In the genomic region with DNA sequence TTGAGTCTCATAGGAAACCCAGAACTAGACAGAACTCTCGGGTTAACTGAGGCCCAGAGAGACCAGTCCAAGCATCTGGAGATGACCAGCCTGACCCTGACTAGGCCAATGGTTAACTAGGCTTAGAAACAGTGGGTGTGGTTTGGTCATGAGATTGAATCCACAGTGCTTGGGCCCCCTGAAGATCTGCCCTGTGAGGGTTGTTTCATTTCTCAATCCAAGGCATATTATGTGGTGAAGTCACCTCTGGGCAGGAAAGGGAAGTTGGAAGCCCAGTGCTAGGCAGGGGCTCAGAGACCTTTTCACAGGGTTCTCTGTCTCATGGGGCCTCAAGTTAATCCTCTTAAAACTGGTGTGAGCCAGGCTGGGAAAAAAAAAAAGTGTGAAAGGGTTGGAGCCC, we compare ENCODE assay signal across 7 mouse cellular contexts. TPM values are rescaled to one million over a fixed set of nuclear protein-coding genes. Genes with fewer than 3 reads are reported as not detected.
DNase-seq lines count a peak whose midpoint lies in the region; ATAC-seq and TF ChIP-seq lines count a peak whose summit lies in the region.

No protein-coding gene starts in this region.

- 58% methylated on average over 1 of the region's 1 CpGs for whole genome bisulfite sequencing in lung, postnatal 0 days
- WGBS in limb, embryonic 14.5 days: 67% methylated on average over 1 of the region's 1 CpGs
- 58% methylated on average over 1 of the region's 1 CpGs for WGBS in stomach, embryonic 15.5 days

- H3K9ac ChIP-seq in lung, postnatal 0 days (replicated peaks; ENCODE audit: low read depth): no peak overlapping the region
- peak overlapping the region; percentile 72; the same call in 1 of the 2 replicates for H3K9ac ChIP-seq in limb, embryonic 14.5 days (ENCODE audit: low read depth, low read length, severe bottlenecking)
- no peak overlapping the region; the same call in 1 of the 2 replicates for H3K9ac ChIP-seq in stomach, embryonic 15.5 days

- peak overlapping the region; percentile 99; the same call in 1 of the 2 replicates for H3K4me2 ChIP-seq in lung, postnatal 0 days (replicated peaks; ENCODE audit: low read depth, low read length)
- H3K4me2 ChIP-seq in limb, embryonic 14.5 days (replicated peaks; ENCODE audit: low read depth, low read length, severe bottlenecking): peak overlapping the region; percentile 95
- peak overlapping the region; percentile 99 for H3K4me2 ChIP-seq in stomach, embryonic 15.5 days

- no peak for TF ChIP-seq CTCF in lung, postnatal 0 days (IDR thresholded peaks at IDR 0.05)

- peaks cover 20% of the 10 kb centered on the region for H3K4me1 ChIP-seq in lung, postnatal 0 days (ENCODE audit: insufficient read depth, low read depth, low read length)
- peaks cover 21% of the 10 kb centered on the region for H3K4me1 ChIP-seq in limb, embryonic 14.5 days (ENCODE audit: control insufficient read depth, insufficient read depth, low read length)
- peaks cover 38% of the 10 kb centered on the region for H3K4me1 ChIP-seq in stomach, embryonic 15.5 days

- no peak for TF ChIP-seq POLR2A in limb, embryonic 14.5 days (IDR thresholded peaks at IDR 0.05; ENCODE audit: borderline replicate concordance, extremely low read depth, insufficient read depth, insufficient read length)

- no peaks in the 10 kb centered on the region for H3K27me3 ChIP-seq in lung, postnatal 0 days (replicated peaks; ENCODE audit: insufficient read depth, low read length)
- H3K27me3 ChIP-seq in limb, embryonic 14.5 days (ENCODE audit: control insufficient read depth, insufficient read depth, low read length): peaks cover 11% of the 10 kb centered on the region
- no peaks in the 10 kb centered on the region; the same call in 1 of the 2 replicates for H3K27me3 ChIP-seq in stomach, embryonic 15.5 days (replicated peaks)

- ATAC-seq in lung, postnatal 0 days: no peak
- ATAC-seq in granulocyte monocyte progenitor cell, adult 5-6 weeks (replicated peaks; ENCODE audit: poor library complexity, severe bottlenecking): peak; percentile 67
- no peak for ATAC-seq in limb, embryonic 14.5 days (ENCODE audit: low FRiP score, low read depth)
- no peak for ATAC-seq in stomach, embryonic 15.5 days (ENCODE audit: insufficient read depth, low FRiP score, low read depth)

- H3K36me3 ChIP-seq in lung, postnatal 0 days (ENCODE audit: insufficient read depth, low read length): no peaks in the 10 kb centered on the region
- H3K36me3 ChIP-seq in limb, embryonic 14.5 days (ENCODE audit: control insufficient read depth, insufficient read depth, low read length): peaks cover 13% of the 10 kb centered on the region; the same call in 1 of the 2 replicates
- H3K36me3 ChIP-seq in stomach, embryonic 15.5 days: no peaks in the 10 kb centered on the region

- peak; percentile 54 for DNase-seq in lung, postnatal 0 days (ENCODE audit: low spot score)
- no peak for DNase-seq in lung, postnatal 25 days (ENCODE audit: low spot score)
- no peak for DNase-seq in limb, embryonic 14.5 days (ENCODE audit: low spot score)
- DNase-seq in layer of hippocampus, adult 11-12 months (ENCODE audit: low spot score): no peak
- DNase-seq in adrenal gland, postnatal 14 days: no peak

- H3K9me3 ChIP-seq in lung, postnatal 0 days (ENCODE audit: low read length): no peaks in the 10 kb centered on the region
- no peaks in the 10 kb centered on the region for H3K9me3 ChIP-seq in limb, embryonic 14.5 days (ENCODE audit: control insufficient read depth, low read length)
- H3K9me3 ChIP-seq in stomach, embryonic 15.5 days: no peaks in the 10 kb centered on the region

- TF ChIP-seq EP300 in lung, postnatal 0 days (IDR thresholded peaks at IDR 0.05): no peak

- peak overlapping the region; percentile 62 for H3K27ac ChIP-seq in lung, postnatal 0 days (ENCODE audit: low read length)
- H3K27ac ChIP-seq in limb, embryonic 14.5 days (replicated peaks; ENCODE audit: low read depth, low read length): no peak overlapping the region
- H3K27ac ChIP-seq in stomach, embryonic 15.5 days: 0 out of 2 replicates have a peak overlapping the region, but pooled peaks have one; percentile 23

- H3K4me3 ChIP-seq in lung, postnatal 0 days (ENCODE audit: low read depth, low read length): peak overlapping the region; percentile 70; the same call in 1 of the 2 replicates
- H3K4me3 ChIP-seq in limb, embryonic 14.5 days (replicated peaks; ENCODE audit: low read length): peak overlapping the region; percentile 72; the same call in 1 of the 2 replicates
- H3K4me3 ChIP-seq in stomach, embryonic 15.5 days (replicated peaks): no peak overlapping the region; the same call in 1 of the 2 replicates

RNA-seq across cellular contexts. Expression of a gene that starts 1.6 kb away (rescaled TPM):
- 14.0 and 16.9 TPM in 2 replicates for polyA plus RNA-seq in lung, postnatal 0 days (2015; fragmentation: Nextera tagmentation; extraction: Ambion mirVana)
- 12.0 and 17.5 TPM in 2 replicates for total RNA-seq in granulocyte monocyte progenitor cell, adult 5-6 weeks (2014; fragmentation: Nextera tagmentation)
- total RNA-seq in granulocyte monocyte progenitor cell, adult 5-6 weeks (2017): 10.8 and 11.5 TPM in 2 replicates
- polyA plus RNA-seq in limb, embryonic 14.5 days (2012; rRNA removed): 12.0 and 18.5 TPM in 2 replicates
- 6.8 and 8.0 TPM in 2 replicates for polyA plus RNA-seq in limb, embryonic 14.5 days (2014; fragmentation: Nextera tagmentation; extraction: Ambion mirVana)
- 12.8 and 13.6 TPM in 2 replicates for polyA plus RNA-seq in stomach, embryonic 15.5 days (2015; fragmentation: Nextera tagmentation; extraction: Ambion mirVana)
- total RNA-seq in adrenal gland, postnatal 14 days (2021): 15.2 and 16.3 TPM in 2 replicates

RNA-seq across cellular contexts. Expression of a gene that starts 6.8 kb away (rescaled TPM):
- 5.4 and 6.6 TPM in 2 replicates for polyA plus RNA-seq in lung, postnatal 0 days (2015; fragmentation: Nextera tagmentation; extraction: Ambion mirVana)
- not detected in 2 replicates for total RNA-seq in granulocyte monocyte progenitor cell, adult 5-6 weeks (2014; fragmentation: Nextera tagmentation)
- total RNA-seq in granulocyte monocyte progenitor cell, adult 5-6 weeks (2017): 0.10 and 0.26 TPM in 2 replicates
- polyA plus RNA-seq in limb, embryonic 14.5 days (2012; rRNA removed): 0.43 and 0.95 TPM in 2 replicates
- 0.37 and 0.41 TPM in 2 replicates for polyA plus RNA-seq in limb, embryonic 14.5 days (2014; fragmentation: Nextera tagmentation; extraction: Ambion mirVana)
- polyA plus RNA-seq in stomach, embryonic 15.5 days (2015; fragmentation: Nextera tagmentation; extraction: Ambion mirVana): 1.2 and 1.5 TPM in 2 replicates
- 2.0 and 2.1 TPM in 2 replicates for total RNA-seq in adrenal gland, postnatal 14 days (2021)

RNA-seq across cellular contexts. Expression of a gene that starts 8.6 kb away (rescaled TPM):
- 94.3 and 101 TPM in 2 replicates for polyA plus RNA-seq in lung, postnatal 0 days (2015; fragmentation: Nextera tagmentation; extraction: Ambion mirVana)
- 19.1 and 43.4 TPM in 2 replicates for total RNA-seq in granulocyte monocyte progenitor cell, adult 5-6 weeks (2014; fragmentation: Nextera tagmentation)
- 29.8 and 35.5 TPM in 2 replicates for total RNA-seq in granulocyte monocyte progenitor cell, adult 5-6 weeks (2017)
- polyA plus RNA-seq in limb, embryonic 14.5 days (2012; rRNA removed): 135 and 137 TPM in 2 replicates
- polyA plus RNA-seq in limb, embryonic 14.5 days (2014; fragmentation: Nextera tagmentation; extraction: Ambion mirVana): 92.9 and 104 TPM in 2 replicates
- polyA plus RNA-seq in stomach, embryonic 15.5 days (2015; fragmentation: Nextera tagmentation; extraction: Ambion mirVana): 78.8 and 79.1 TPM in 2 replicates
- 83.0 and 90.1 TPM in 2 replicates for total RNA-seq in adrenal gland, postnatal 14 days (2021)

RNA-seq across cellular contexts. Expression of a gene that starts 15.8 kb away (rescaled TPM):
- 0.33 and 0.55 TPM in 2 replicates for polyA plus RNA-seq in lung, postnatal 0 days (2015; fragmentation: Nextera tagmentation; extraction: Ambion mirVana)
- total RNA-seq in granulocyte monocyte progenitor cell, adult 5-6 weeks (2014; fragmentation: Nextera tagmentation): not detected in 2 replicates
- not detected in 2 replicates for total RNA-seq in granulocyte monocyte progenitor cell, adult 5-6 weeks (2017)
- polyA plus RNA-seq in limb, embryonic 14.5 days (2012; rRNA removed): 0.09 and 0.12 TPM in 2 replicates
- 0.06 TPM in 2 replicates for polyA plus RNA-seq in limb, embryonic 14.5 days (2014; fragmentation: Nextera tagmentation; extraction: Ambion mirVana)
- 0.04 and 0.12 TPM in 2 replicates for polyA plus RNA-seq in stomach, embryonic 15.5 days (2015; fragmentation: Nextera tagmentation; extraction: Ambion mirVana)
- total RNA-seq in adrenal gland, postnatal 14 days (2021): 4.6 and 5.1 TPM in 2 replicates

RNA-seq across cellular contexts. Expression of a gene that starts 19.5 kb away (rescaled TPM):
- polyA plus RNA-seq in lung, postnatal 0 days (2015; fragmentation: Nextera tagmentation; extraction: Ambion mirVana): 39.5 and 39.7 TPM in 2 replicates
- total RNA-seq in granulocyte monocyte progenitor cell, adult 5-6 weeks (2014; fragmentation: Nextera tagmentation): 14.8 and 17.0 TPM in 2 replicates
- total RNA-seq in granulocyte monocyte progenitor cell, adult 5-6 weeks (2017): 13.5 and 15.3 TPM in 2 replicates
- polyA plus RNA-seq in limb, embryonic 14.5 days (2012; rRNA removed): 109 and 142 TPM in 2 replicates
- polyA plus RNA-seq in limb, embryonic 14.5 days (2014; fragmentation: Nextera tagmentation; extraction: Ambion mirVana): 92.8 and 95.5 TPM in 2 replicates
- polyA plus RNA-seq in stomach, embryonic 15.5 days (2015; fragmentation: Nextera tagmentation; extraction: Ambion mirVana): 88.5 and 90.5 TPM in 2 replicates
- 40.5 and 43.3 TPM in 2 replicates for total RNA-seq in adrenal gland, postnatal 14 days (2021)
